Mouse (Mus musculus) embryonic facial prominence, embryonic 13.5 days (tissue): ENCODE data around the gene Pex11a. TPM values are rescaled to one million over a fixed set of nuclear protein-coding genes. Genes with fewer than 3 reads are reported as not detected.

Experiments used
- ATAC-seq: fragments of 200-750 bp; cut with Nextera tagmentation; 2 replicates; pipeline ENCODE4 v1.8.0; 2017; ENCODE audit warnings: low read depth; ENCODE audit not compliant: insufficient number of reproducible peaks, insufficient read depth, low FRiP score, low TSS enrichment
- H3K27ac ChIP-seq: fragments of 300-500 bp; sonication (generic); 2 replicates; pipeline ENCODE4 v1.5.1; 2015; ENCODE audit warnings: moderate library complexity, mild to moderate bottlenecking, inconsistent platforms
- H3K27me3 ChIP-seq: fragments of 300-500 bp; sonication (generic); 2 replicates; pipeline ENCODE4 v1.6.1; 2015; ENCODE audit warnings: mild to moderate bottlenecking, inconsistent platforms
- H3K36me3 ChIP-seq: fragments of 300-500 bp; sonication (generic); 2 replicates; pipeline ENCODE4 v1.6.1; 2015; ENCODE audit warnings: mild to moderate bottlenecking, inconsistent platforms
- H3K4me1 ChIP-seq: fragments of 300-500 bp; sonication (generic); 2 replicates; pipeline ENCODE4 v1.6.1; 2015; ENCODE audit warnings: inconsistent platforms
- H3K4me2 ChIP-seq: fragments of 300-500 bp; sonication (generic); 2 replicates; pipeline ENCODE4 v1.6.1; 2015; ENCODE audit warnings: moderate library complexity, mild to moderate bottlenecking, inconsistent platforms
- H3K4me3 ChIP-seq: fragments of 300-500 bp; sonication (generic); 2 replicates; pipeline ENCODE4 v1.5.1; 2015; ENCODE audit warnings: mild to moderate bottlenecking, inconsistent platforms
- H3K9ac ChIP-seq: fragments of 300-500 bp; sonication (generic); 2 replicates; pipeline ENCODE4 v1.6.1; 2015; ENCODE audit warnings: mild to moderate bottlenecking, inconsistent platforms
- H3K9me3 ChIP-seq: fragments of 300-500 bp; sonication (generic); 2 replicates; pipeline ENCODE4 v1.6.1; 2016; ENCODE audit warnings: inconsistent platforms
- WGBS: fragments of 180-500 bp; shearing (Covaris S2); methylation state at CpG from one replicate; pipeline ENCODE4 v1.1.7; 2015; ENCODE audit warnings: mixed read lengths; 5-methylcytosine and 5-hydroxymethylcytosine counted together
- polyA plus RNA-seq: library from polyadenylated mRNA; unstranded; fragments of >200 nt; fragmentation: Nextera tagmentation; extraction: Ambion mirVana; gene quantifications from 2 replicates; pipeline ENCODE4 v1.2.1, GENCODE M21; 2015

The Pex11a gene
- polyA plus RNA-seq, 1 experiment from 2014 or later, result 11.9 TPM

DNA sequence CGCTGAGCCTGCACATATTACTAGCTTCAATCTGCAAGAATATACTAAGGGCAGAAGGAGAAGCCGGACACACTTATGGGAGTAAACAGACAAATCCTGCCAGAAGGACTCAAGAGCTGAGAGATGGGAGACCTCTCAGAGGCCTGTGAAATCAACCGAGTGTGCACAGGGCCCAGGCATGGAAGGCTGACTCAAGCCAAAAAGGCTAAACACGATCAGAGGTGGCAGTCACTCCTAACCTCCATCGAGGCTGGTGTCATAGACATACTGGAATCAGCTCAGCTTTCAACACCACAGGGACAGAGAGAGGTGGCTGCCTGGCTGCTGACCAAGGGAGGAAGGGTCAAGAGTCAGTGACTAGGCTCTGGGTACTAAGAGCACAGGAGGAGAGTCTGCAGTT, 37.7 kb downstream of the Pex11a start:
- Histone ChIP-seq H3K4me3 (no peak overlapping the region), H3K27me3 (peaks cover 7% of the 10 kb centered on the region), H3K36me3 (peaks cover 96% of the 10 kb centered on the region), H3K4me2 (no peak overlapping the region), H3K9me3 (no peaks in the 10 kb centered on the region), H3K4me1 (peaks cover 7% of the 10 kb centered on the region; the same call in 1 of the 2 replicates), H3K9ac (no peak overlapping the region), H3K27ac (no peak overlapping the region)
- no peak for ATAC-seq
- WGBS, result 91% methylated on average over 5 of the region's 5 CpGs

DNA sequence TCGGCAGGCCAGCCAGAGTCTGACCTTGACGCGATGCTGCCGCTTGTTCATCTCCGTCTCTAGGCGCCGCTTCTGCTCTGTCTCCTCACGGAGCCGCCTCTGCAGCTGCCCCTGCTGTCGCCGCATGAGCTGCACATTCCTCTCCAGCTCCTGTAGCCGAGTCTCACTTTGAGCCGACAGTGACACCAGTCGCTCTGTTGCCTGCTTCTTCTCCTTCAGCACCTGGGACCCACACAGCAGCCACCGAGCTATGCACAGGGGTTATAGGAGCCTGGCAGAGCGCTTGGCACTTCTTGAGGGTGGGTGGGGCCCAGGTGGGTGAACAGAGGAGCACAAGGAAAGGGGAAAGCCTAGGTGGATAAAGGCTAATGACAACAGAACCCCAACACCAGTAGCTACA, 40.2 kb downstream of the Pex11a start:
- H3K36me3 ChIP-seq, result peaks cover 100% of the 10 kb centered on the region
- no peak overlapping the region for H3K4me3 ChIP-seq
- no peak overlapping the region for H3K4me2 ChIP-seq
- H3K27me3 ChIP-seq, result no peaks in the 10 kb centered on the region
- H3K4me1 ChIP-seq, result no peaks in the 10 kb centered on the region
- no peaks in the 10 kb centered on the region for H3K9me3 ChIP-seq
- no peak overlapping the region for H3K27ac ChIP-seq
- WGBS, result 84% methylated on average over 16 of the region's 16 CpGs
- H3K9ac ChIP-seq, result no peak overlapping the region
- no peak for ATAC-seq

DNA sequence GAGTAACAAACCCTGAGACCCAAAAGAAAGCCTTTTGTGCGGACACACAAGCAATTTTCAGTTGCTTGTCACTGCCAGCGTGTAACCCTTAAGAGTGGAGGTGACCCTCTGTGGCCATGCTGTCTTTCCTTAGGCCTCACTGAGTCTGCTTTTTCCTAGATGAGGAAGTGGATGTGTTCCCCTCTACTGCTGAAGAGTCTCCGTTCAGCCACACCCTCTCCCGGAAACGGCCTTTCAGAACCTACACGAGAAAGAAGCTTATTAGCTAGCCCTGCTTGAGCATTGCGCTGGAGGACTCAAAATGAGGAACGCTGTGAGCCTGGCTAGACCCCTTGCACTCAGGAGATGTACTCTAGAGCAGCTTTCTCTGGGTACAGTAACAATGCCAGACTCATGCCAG, 46.4 kb downstream of the Pex11a start:
- Histone ChIP-seq H3K27me3 (no peaks in the 10 kb centered on the region), H3K36me3 (peaks cover 94% of the 10 kb centered on the region), H3K9ac (no peak overlapping the region), H3K9me3 (no peaks in the 10 kb centered on the region), H3K4me2 (no peak overlapping the region), H3K4me3 (no peak overlapping the region), H3K27ac (no peak overlapping the region), H3K4me1 (no peaks in the 10 kb centered on the region)
- 88% methylated on average over 8 of the region's 8 CpGs for WGBS
- no peak for ATAC-seq

Other genes starting within 250 kb of the Pex11a start
- 0.15 and 0.48 TPM in 2 replicates for gene Rhcg, start 125.5 kb downstream of the Pex11a start, polyA plus RNA-seq
- 10.2 and 10.9 TPM in 2 replicates for gene Ticrr, start 82.9 kb downstream of the Pex11a start, polyA plus RNA-seq
- 7.1 and 7.8 TPM in 2 replicates for gene Kif7, start 27.4 kb downstream of the Pex11a start, polyA plus RNA-seq
- gene Plin1, start 10.2 kb downstream of the Pex11a start, polyA plus RNA-seq, result not detected in 2 replicates
- gene Wdr93, start within 50 bp of the Pex11a start, polyA plus RNA-seq, result 0.20 and 0.29 TPM in 2 replicates
- not detected in 2 replicates for gene Mesp1, start 50.7 kb upstream of the Pex11a start, polyA plus RNA-seq
- 0.10 and 0.56 TPM in 2 replicates for gene Mesp2, start 67.6 kb upstream of the Pex11a start, polyA plus RNA-seq
- gene Anpep, start 117.9 kb upstream of the Pex11a start, polyA plus RNA-seq, result 10.0 and 26.8 TPM in 2 replicates
- gene Ap3s2, start 177.5 kb upstream of the Pex11a start, polyA plus RNA-seq, result 29.9 and 32.8 TPM in 2 replicates
- 24.2 and 25.6 TPM in 2 replicates for gene Arpin, start 192.2 kb upstream of the Pex11a start, polyA plus RNA-seq